Mouse (Mus musculus) G1E (cell line): ENCODE data around the gene Pus7. TPM values are rescaled to one million over a fixed set of nuclear protein-coding genes. Genes with fewer than 3 reads are reported as not detected.

Experiments used
- ATAC-seq: 2 replicates; pipeline ENCODE4 v1.8.0; 2016; ENCODE audit warnings: mild to moderate bottlenecking; ENCODE audit not compliant: insufficient number of reproducible peaks, poor library complexity, low FRiP score, severe bottlenecking; ENCODE audit errors: extremely low read depth
- DNase-seq: peaks from one replicate; pipeline ENCODE4 v3.0.0; 2012; ENCODE audit warnings: low spot score
- H3K27me3 ChIP-seq: 2 replicates; pipeline ENCODE4 v1.6.1; 2012; ENCODE audit warnings: mild to moderate bottlenecking, low read length, inconsistent platforms; ENCODE audit not compliant: insufficient read depth
- H3K36me3 ChIP-seq: replicated peaks from 2 replicates; pipeline ENCODE3; 2012; ENCODE audit warnings: mild to moderate bottlenecking, inconsistent platforms
- H3K4me1 ChIP-seq: 2 replicates; pipeline ENCODE4 v1.6.1; 2012; ENCODE audit warnings: low read depth, low read length, inconsistent platforms, mixed read lengths; ENCODE audit not compliant: insufficient read depth
- H3K4me3 ChIP-seq: 2 replicates; pipeline ENCODE4 v1.5.1; 2012; ENCODE audit warnings: low read depth, mild to moderate bottlenecking, inconsistent platforms, low read length, moderate library complexity, mixed read lengths
- H3K9me3 ChIP-seq: replicated peaks from 2 replicates; pipeline ENCODE4 v1.6.1; 2012; ENCODE audit warnings: inconsistent platforms
- CTCF ChIP-seq: IDR thresholded peaks from 2 replicates; pipeline ENCODE4 v1.5.1; 2012; ENCODE audit warnings: low read depth, low read length, inconsistent platforms, mixed read lengths
- GATA1 ChIP-seq: IDR thresholded peaks from 2 replicates; pipeline ENCODE4 v1.6.1; 2012; ENCODE audit warnings: borderline replicate concordance, low read length, inconsistent platforms, mixed read lengths
- GATA2 ChIP-seq: IDR thresholded peaks from 2 replicates; pipeline ENCODE4 v1.6.1; 2012; ENCODE audit warnings: low read depth, low read length, inconsistent platforms, borderline replicate concordance
- POLR2AphosphoS5 ChIP-seq: IDR thresholded peaks from 2 replicates; pipeline ENCODE4 v1.6.1; 2012; ENCODE audit warnings: low read depth, low read length, inconsistent platforms; ENCODE audit not compliant: insufficient replicate concordance
- TAL1 ChIP-seq: conservative IDR thresholded peaks from 2 replicates; pipeline ENCODE4 v1.6.1; 2012; ENCODE audit warnings: low read depth, low read length, inconsistent platforms, mixed read lengths
- polyA plus RNA-seq: library from polyadenylated mRNA; stranded (reverse); fragments of >175 nt; gene quantifications from 2 replicates; pipeline ENCODE4 v1.2.3, GENCODE M21; 2012
- total RNA-seq, 2 experiments: library from RNA; stranded (forward) in 1 of 2; stranded (reverse) in 1 of 2; fragments of 200-1000 nt in 1 of 2; fragments of >200 nt in 1 of 2; fragmentation: Nextera tagmentation in 1 of 2; gene quantifications; 2 replicates each; pipeline ENCODE4 v1.2.3; 2014 to 2017

Gene Pus7
- total and polyA plus RNA-seq, 3 experiments = 8.6 to 78.8 (median 35.7) TPM

- DNase-seq (no peak), ATAC-seq (no peak)
- no peak for TF ChIP-seq TAL1
- Histone ChIP-seq H3K27me3 (no peaks in the 10 kb centered on the region), H3K4me3 (no peak overlapping the region), H3K4me1 (no peaks in the 10 kb centered on the region), H3K36me3 (peaks cover 88% of the 10 kb centered on the region), H3K9me3 (no peaks in the 10 kb centered on the region)
Observed at GRCm38 (mm10) chr5:23762531-23762930, 21.0 kb downstream of the Pus7 start.

DNA sequence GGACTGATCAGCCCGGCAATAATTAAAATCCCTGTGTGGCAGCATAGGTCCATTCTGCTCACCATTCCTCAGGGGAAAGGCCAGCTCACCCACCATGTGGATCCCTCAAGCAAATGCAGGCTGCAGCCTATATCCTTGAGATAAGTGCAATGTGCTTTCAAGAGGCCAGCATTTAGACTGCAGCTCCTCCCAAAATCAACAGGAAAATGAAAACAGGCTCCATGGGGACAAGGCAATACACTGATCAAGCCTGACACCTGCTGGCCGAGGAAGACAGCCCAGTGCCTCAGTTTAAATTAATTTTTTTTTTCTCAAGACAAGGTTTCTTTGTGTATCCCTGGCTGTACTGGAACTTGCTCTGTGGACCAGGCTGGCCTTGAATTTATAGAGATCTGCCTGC, 24.9 kb downstream of the Pus7 start:
- DNase-seq = no peak
- peaks cover 92% of the 10 kb centered on the region for H3K36me3 ChIP-seq

DNA sequence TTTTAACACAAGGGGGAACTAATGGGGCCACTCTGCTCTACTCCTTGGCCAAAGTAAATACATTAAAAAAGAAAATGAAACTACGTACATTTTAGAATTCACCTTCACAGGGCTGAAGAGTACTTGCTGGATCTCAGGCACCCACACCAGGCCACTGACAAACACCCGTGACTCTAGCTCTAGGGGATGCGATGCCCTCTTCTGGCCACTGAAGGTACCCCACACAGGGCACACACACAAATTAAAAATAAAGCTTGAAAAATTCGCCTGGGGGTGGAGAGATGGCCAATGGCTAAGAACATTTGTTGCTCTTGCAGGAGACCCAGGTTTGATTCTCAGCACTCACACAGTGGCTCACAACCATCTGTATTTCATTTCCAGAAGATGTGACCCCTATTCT, 27.1 kb downstream of the Pus7 start:
- H3K36me3 ChIP-seq = peaks cover 86% of the 10 kb centered on the region
- H3K9me3 ChIP-seq = no peaks in the 10 kb centered on the region
- H3K4me1 ChIP-seq = no peaks in the 10 kb centered on the region
- TF ChIP-seq POLR2AphosphoS5 (no peak), TAL1 (no peak), GATA1 (no peak), GATA2 (no peak), CTCF (no peak)
- H3K4me3 ChIP-seq = no peak overlapping the region
- no peaks in the 10 kb centered on the region for H3K27me3 ChIP-seq
- ATAC-seq = no peak
- no peak for DNase-seq

More for the DNA sequence above, 24.9 kb downstream of the Pus7 start:
- Histone ChIP-seq H3K9me3 (no peaks in the 10 kb centered on the region), H3K27me3 (no peaks in the 10 kb centered on the region), H3K4me3 (no peak overlapping the region), H3K4me1 (no peaks in the 10 kb centered on the region)
- ATAC-seq = no peak
- TF ChIP-seq GATA1 (no peak), POLR2AphosphoS5 (no peak), GATA2 (no peak), TAL1 (no peak), CTCF (no peak)

GRCm38 (mm10) chr5:23755591-23755990, 27.9 kb downstream of the Pus7 start:
- DNase-seq (no peak), ATAC-seq (no peak)
- H3K4me1 ChIP-seq = no peaks in the 10 kb centered on the region
- no peaks in the 10 kb centered on the region for H3K9me3 ChIP-seq
- H3K4me3 ChIP-seq = no peak overlapping the region
- no peaks in the 10 kb centered on the region for H3K27me3 ChIP-seq
- TF ChIP-seq CTCF = no peak
- no peak for TF ChIP-seq GATA1
- no peak for TF ChIP-seq TAL1
- no peak for TF ChIP-seq POLR2AphosphoS5
- TF ChIP-seq GATA2 = no peak
- H3K36me3 ChIP-seq = peaks cover 88% of the 10 kb centered on the region

DNA sequence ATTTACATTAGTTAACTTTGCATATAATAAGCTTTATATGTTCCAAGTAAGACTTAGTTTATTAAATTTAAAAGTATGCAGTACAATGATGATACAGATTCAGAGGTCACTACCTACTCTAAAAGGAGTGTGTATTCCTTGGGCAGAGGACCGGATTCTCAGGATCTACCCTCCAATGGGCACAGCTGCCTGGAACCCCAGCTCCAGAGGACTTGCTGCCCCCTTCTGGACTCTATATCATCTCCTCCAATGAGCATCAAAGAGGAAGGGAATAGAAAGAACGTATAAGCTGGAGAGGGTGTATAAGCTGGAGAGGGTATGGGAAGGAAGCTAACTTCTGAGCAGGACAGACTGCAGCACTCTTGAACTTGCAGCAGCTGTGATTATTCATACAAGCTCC, 33.6 kb downstream of the Pus7 start:
- H3K4me1 ChIP-seq = peaks cover 6% of the 10 kb centered on the region
- TF ChIP-seq POLR2AphosphoS5 = no peak
- TF ChIP-seq GATA2 = no peak
- TF ChIP-seq CTCF = no peak
- no peak for TF ChIP-seq GATA1
- no peak for TF ChIP-seq TAL1
- no peaks in the 10 kb centered on the region for H3K27me3 ChIP-seq
- peaks cover 84% of the 10 kb centered on the region for H3K36me3 ChIP-seq
- no peak for ATAC-seq
- H3K9me3 ChIP-seq = no peaks in the 10 kb centered on the region
- DNase-seq = no peak
- no peak overlapping the region for H3K4me3 ChIP-seq

- no peaks in the 10 kb centered on the region for H3K9me3 ChIP-seq
- TF ChIP-seq GATA1 (no peak), CTCF (no peak), TAL1 (no peak; the same call in 1 of the 2 replicates), POLR2AphosphoS5 (no peak), GATA2 (no peak)
- H3K4me3 ChIP-seq = no peak overlapping the region
- no peaks in the 10 kb centered on the region for H3K27me3 ChIP-seq
- H3K4me1 ChIP-seq = peaks cover 24% of the 10 kb centered on the region
- peaks cover 90% of the 10 kb centered on the region for H3K36me3 ChIP-seq
- peak; percentile 34; the same call in 1 of the 2 replicates for ATAC-seq
- DNase-seq = no peak
Observed at GRCm38 (mm10) chr5:23743261-23743660, 40.2 kb downstream of the Pus7 start.

- no peak overlapping the region for H3K4me3 ChIP-seq
- no peak for ATAC-seq
- H3K36me3 ChIP-seq = peaks cover 30% of the 10 kb centered on the region
- no peaks in the 10 kb centered on the region for H3K9me3 ChIP-seq
- 0 out of 2 replicates have a peak, but pooled peaks cover 3% of the 10 kb centered on the region for H3K27me3 ChIP-seq
- no peak for TF ChIP-seq GATA2
- no peak for TF ChIP-seq TAL1
- TF ChIP-seq POLR2AphosphoS5 = no peak
- no peak for TF ChIP-seq CTCF
- TF ChIP-seq GATA1 = no peak
- H3K4me1 ChIP-seq = no peaks in the 10 kb centered on the region
- DNase-seq = no peak
Observed at GRCm38 (mm10) chr5:23737111-23737510, 46.4 kb downstream of the Pus7 start.
